Mouse (Mus musculus) inflammation-experienced regulatory T-cells (primary cell): ENCODE measurements around the gene Hist1h2ac. TPM values are rescaled to one million over a fixed set of nuclear protein-coding genes. Genes with fewer than 3 reads are reported as not detected.

ENCODE experiments used
- polyA plus RNA-seq, 2 experiments: library from polyadenylated mRNA; unstranded; fragments of 100-300 nt; shearing (Covaris generic); gene quantifications; one replicate each; pipeline ENCODE4 v1.2.1; 2017

The Hist1h2ac gene
- polyA plus RNA-seq, result 1 to 10 TPM; 2.2 to 4.6 TPM

GRCm38 (mm10) chr13:23683755-23684281, at the start of gene Hist1h2ac, which contains the start of gene Hist1h2bc:
Gene Hist1h2ac (minus strand): TSS chr13:23683948.
Gene Hist1h2bc (plus strand): TSS chr13:23684199.

GRCm38 (mm10) chr13:23710374-23711089, 26.8 kb upstream of the Hist1h2ac start, which contains the start of gene Hfe:
Gene Hfe (minus strand): TSS chr13:23710854.

DNA sequence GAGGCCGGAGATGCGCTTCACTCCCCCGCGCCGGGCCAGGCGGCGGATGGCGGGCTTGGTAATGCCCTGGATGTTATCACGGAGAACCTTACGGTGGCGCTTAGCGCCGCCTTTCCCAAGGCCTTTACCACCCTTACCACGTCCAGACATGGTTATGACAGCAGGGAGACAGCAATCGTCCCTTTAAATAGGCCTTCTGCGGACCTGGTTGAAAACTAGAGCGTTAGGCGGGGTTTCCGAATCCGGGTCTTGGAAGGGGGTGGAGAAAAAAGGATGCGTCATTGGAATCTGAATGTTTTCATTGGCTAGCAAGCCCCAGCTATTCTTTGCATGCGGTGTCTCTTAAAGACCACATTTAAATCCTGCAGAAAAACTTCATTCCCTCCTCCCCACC, 14.5 kb upstream of the Hist1h2ac start, which contains the start of gene Hist1h4c:
TSS of gene Hist1h4c (minus strand) at position 155 of the 394 bp plus-strand sequence.

DNA sequence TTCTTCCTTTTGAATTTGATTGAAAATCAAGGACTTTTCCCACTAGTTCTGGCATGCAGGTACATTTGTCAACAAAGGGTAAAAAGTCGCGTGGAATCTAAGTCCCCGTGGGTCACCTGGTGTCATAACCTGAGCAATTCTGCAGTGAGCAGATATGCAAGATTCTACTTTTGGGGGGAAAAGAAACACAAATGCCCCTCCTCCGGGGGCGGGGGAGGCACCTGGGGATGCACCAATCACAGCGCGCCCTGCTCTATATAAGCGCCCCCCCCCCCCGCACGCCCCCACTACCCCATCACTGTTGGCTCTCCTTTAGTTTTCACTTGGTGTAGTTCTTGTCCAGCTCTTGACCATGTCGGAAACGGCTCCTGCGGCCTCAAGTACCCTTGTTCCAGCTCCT, 11.8 kb upstream of the Hist1h2ac start, which contains the start of gene Hist1h1t:
TSS of gene Hist1h1t (plus strand) at position 301 of the 400 bp plus-strand sequence.

Other genes starting within 250 kb of the Hist1h2ac start
- 1 to 10 TPM in 1 of 2 experiments, under 1 TPM in 1; 0.16 to 2.6 TPM for gene Btn1a1, start 218.0 kb downstream of the Hist1h2ac start, polyA plus RNA-seq
- gene Btn2a2, start 195.1 kb downstream of the Hist1h2ac start, polyA plus RNA-seq, result under 1 TPM in 1 of 2 experiments, not detected in 1; 0.17 TPM
- 10 to 100 TPM in 1 of 2 experiments, 1 to 10 TPM in 1; 7.1 to 14.6 TPM for gene Hist1h4h, start 152.9 kb downstream of the Hist1h2ac start, polyA plus RNA-seq
- gene Hist1h2af, start 150.0 kb downstream of the Hist1h2ac start, polyA plus RNA-seq, result not detected
- not detected for gene Hist1h3g, start 148.5 kb downstream of the Hist1h2ac start, polyA plus RNA-seq
- 1 to 10 TPM in 1 of 2 experiments, under 1 TPM in 1; 0.52 to 5.2 TPM for gene Hist1h2bh, start 140.6 kb downstream of the Hist1h2ac start, polyA plus RNA-seq
- gene Hist1h3f, start 139.9 kb downstream of the Hist1h2ac start, polyA plus RNA-seq, result 1 to 10 TPM; 1.3 to 3.2 TPM
- gene Hist1h4f, start 132.3 kb downstream of the Hist1h2ac start, polyA plus RNA-seq, result 1 to 10 TPM in 1 of 2 experiments, not detected in 1; 1.4 TPM
- gene Hist1h1d, start 130.7 kb downstream of the Hist1h2ac start, polyA plus RNA-seq, result 1 to 10 TPM in 1 of 2 experiments, under 1 TPM in 1; 0.99 to 2.4 TPM
- 1 to 10 TPM; 3.2 to 8.8 TPM for gene Hist1h3e, start 121.6 kb downstream of the Hist1h2ac start, polyA plus RNA-seq
- 1 to 10 TPM; 4.5 to 6.5 TPM for gene Hist1h2ae, start 112.7 kb downstream of the Hist1h2ac start, polyA plus RNA-seq
- gene Hist1h2bg, start 112.6 kb downstream of the Hist1h2ac start, polyA plus RNA-seq, result 10 to 100 TPM in 1 of 2 experiments, 1 to 10 TPM in 1; 7.3 to 11.3 TPM
- 1 to 10 TPM in 1 of 2 experiments, not detected in 1; 1.5 TPM for gene Hist1h2bf, start 109.8 kb downstream of the Hist1h2ac start, polyA plus RNA-seq
- gene Hist1h2ad, start 109.6 kb downstream of the Hist1h2ac start, polyA plus RNA-seq, result under 1 TPM in 1 of 2 experiments, not detected in 1; 0.35 TPM
- under 1 TPM in 1 of 2 experiments, not detected in 1; 0.23 TPM for gene Hist1h3d, start 108.2 kb downstream of the Hist1h2ac start, polyA plus RNA-seq
- 10 to 100 TPM; 12.4 to 29.7 TPM for gene Hist1h4d, start 102.3 kb downstream of the Hist1h2ac start, polyA plus RNA-seq
- 1 to 10 TPM; 2.7 to 2.9 TPM for gene Hist1h2be, start 62.8 kb downstream of the Hist1h2ac start, polyA plus RNA-seq
- 10 to 100 TPM; 13.4 to 19.2 TPM for gene Hist1h1e, start 61.4 kb downstream of the Hist1h2ac start, polyA plus RNA-seq
- 1 to 10 TPM; 6.3 to 8.3 TPM for gene Hist1h2bc, start 251 bp upstream of the Hist1h2ac start, polyA plus RNA-seq
- under 1 TPM in 1 of 2 experiments, not detected in 1; 0.53 TPM for gene Hist1h1t, start 11.9 kb upstream of the Hist1h2ac start, polyA plus RNA-seq
- 10 to 100 TPM in 1 of 2 experiments, 1 to 10 TPM in 1; 4.3 to 11.5 TPM for gene Hist1h4c, start 14.5 kb upstream of the Hist1h2ac start, polyA plus RNA-seq
- gene Hfe, start 26.9 kb upstream of the Hist1h2ac start, polyA plus RNA-seq, result under 1 TPM; 0.75 to 0.92 TPM
- 10 to 100 TPM; 25.5 to 40.4 TPM for gene Hist1h1c, start 54.9 kb upstream of the Hist1h2ac start, polyA plus RNA-seq
- gene Hist1h3c, start 61.7 kb upstream of the Hist1h2ac start, polyA plus RNA-seq, result not detected
- gene Hist1h2bb, start 62.8 kb upstream of the Hist1h2ac start, polyA plus RNA-seq, result under 1 TPM in 1 of 2 experiments, not detected in 1; 0.80 TPM
- gene Hist1h2ab, start 67.2 kb upstream of the Hist1h2ac start, polyA plus RNA-seq, result 1 to 10 TPM in 1 of 2 experiments, under 1 TPM in 1; 0.42 to 2.0 TPM
- gene Hist1h3b, start 68.3 kb upstream of the Hist1h2ac start, polyA plus RNA-seq, result not detected
- gene Hist1h4b, start 73.1 kb upstream of the Hist1h2ac start, polyA plus RNA-seq, result 1 to 10 TPM; 6.9 to 9.9 TPM
- gene Hist1h4a, start 77.3 kb upstream of the Hist1h2ac start, polyA plus RNA-seq, result not detected
- 10 to 100 TPM in 1 of 2 experiments, 1 to 10 TPM in 1; 5.0 to 15.8 TPM for gene Hist1h3a, start 78.4 kb upstream of the Hist1h2ac start, polyA plus RNA-seq
- 1 to 10 TPM; 1.0 to 1.6 TPM for gene Hist1h1a, start 79.7 kb upstream of the Hist1h2ac start, polyA plus RNA-seq
- under 1 TPM; 0.07 to 0.47 TPM for gene Trim38, start 86.0 kb upstream of the Hist1h2ac start, polyA plus RNA-seq
- under 1 TPM; 0.04 to 0.13 TPM for gene Slc17a2, start 123.0 kb upstream of the Hist1h2ac start, polyA plus RNA-seq
- gene Slc17a3, start 155.5 kb upstream of the Hist1h2ac start, polyA plus RNA-seq, result under 1 TPM in 1 of 2 experiments, not detected in 1; 0.20 TPM
- 1 to 10 TPM in 1 of 2 experiments, under 1 TPM in 1; 0.14 to 2.4 TPM for gene Slc17a1, start 183.8 kb upstream of the Hist1h2ac start, polyA plus RNA-seq
- under 1 TPM; 0.06 to 0.56 TPM for gene Slc17a4, start 231.1 kb upstream of the Hist1h2ac start, polyA plus RNA-seq